Mouse (Mus musculus) embryonic fibroblast, embryonic 13.5 days (primary cell): ENCODE data around the gene Siae.

Experiments
- CTCF ChIP-seq: IDR thresholded peaks from 2 replicates; pipeline ENCODE4 v1.5.1; 2011; ENCODE audit warnings: mild to moderate bottlenecking, control low read depth, low read length, moderate library complexity, borderline replicate concordance; ENCODE audit not compliant: insufficient read depth
- POLR2A ChIP-seq: IDR thresholded peaks from 2 replicates; pipeline ENCODE4 v1.6.1; 2011; ENCODE audit warnings: low read depth, mild to moderate bottlenecking, control low read depth, low read length, moderate library complexity

GRCm38 (mm10) chr9:37550435-37550834, 5.1 kb upstream of the Siae start:
- TF ChIP-seq CTCF: no peak
- no peak for TF ChIP-seq POLR2A
